Mouse (Mus musculus) layer of hippocampus, adult 8-10 months (tissue): ENCODE data around the gene Mrgpra6. TPM values are rescaled to one million over a fixed set of nuclear protein-coding genes. Genes with fewer than 3 reads are reported as not detected.
A peak's percentile ranks its signal among the peaks of the same experiment; 100 is the strongest.

ENCODE experiments used
- DNase-seq, 2 experiments: peaks; one replicate each; pipeline ENCODE4 v3.0.0; 2022; ENCODE audit warnings: low spot score in 2 of 2
- total RNA-seq, 4 experiments: library from RNA; stranded (reverse); gene quantifications; 2 replicates each; pipeline ENCODE4 v1.2.4; 2022

The Mrgpra6 gene
- total RNA-seq, result not detected

DNA sequence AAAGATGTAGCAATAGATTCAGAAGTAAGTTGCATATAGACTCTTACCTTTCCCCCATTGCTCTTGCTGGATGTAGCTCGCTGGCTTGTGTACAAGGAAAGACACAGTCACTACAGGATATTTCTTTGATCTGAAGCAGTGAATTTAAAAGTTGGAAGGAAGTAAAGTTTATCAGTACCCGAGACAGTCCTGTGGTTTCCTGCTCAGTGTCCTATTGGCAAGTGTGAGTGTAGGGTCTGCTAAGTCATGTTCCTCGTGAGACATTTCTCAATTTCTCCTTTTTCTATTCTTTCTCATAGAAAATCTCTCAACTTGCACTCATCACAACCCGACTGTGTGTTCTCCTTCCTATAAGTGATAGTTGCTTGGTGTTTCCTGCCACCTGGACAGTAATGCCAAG, at the start of gene Mrgpra6:
TSS of gene Mrgpra6 (minus strand) at position 91 of the 400 bp plus-strand sequence.
- DNase-seq, result no peak

- DNase-seq, result no peak
Observed at GRCm38 (mm10) chr7:47252770-47253169, 48.0 kb upstream of the Mrgpra6 start, which contains the start of gene Mrgpra9. Mrgpra9 (minus strand) TSS chr7:47252848.

GRCm38 (mm10) chr7:47244658-47245057, 39.9 kb upstream of the Mrgpra6 start:
- DNase-seq, result no peak

DNA sequence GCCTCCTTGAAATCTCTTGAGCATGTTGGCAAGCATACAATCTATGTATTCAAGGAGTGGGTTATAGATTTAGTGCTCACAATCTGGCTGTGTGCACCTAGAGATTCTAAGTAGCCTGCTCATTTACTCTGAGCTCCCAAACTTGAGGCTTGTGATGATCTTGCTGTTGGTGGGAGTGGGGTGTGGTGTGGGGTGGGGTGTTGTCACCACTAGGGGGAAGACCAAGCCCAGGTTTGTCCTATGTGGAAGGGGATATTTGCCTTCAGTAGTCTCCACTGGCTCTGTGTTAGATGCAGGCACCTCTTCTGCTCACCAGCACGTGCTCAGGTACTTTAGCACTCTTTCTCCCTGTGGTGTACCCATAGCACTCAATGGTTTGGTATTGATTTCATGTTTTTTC, 9.4 kb downstream of the Mrgpra6 start:
- DNase-seq, result no peak

- DNase-seq, result no peak
Observed at GRCm38 (mm10) chr7:47170814-47171213, 33.9 kb downstream of the Mrgpra6 start.

DNA sequence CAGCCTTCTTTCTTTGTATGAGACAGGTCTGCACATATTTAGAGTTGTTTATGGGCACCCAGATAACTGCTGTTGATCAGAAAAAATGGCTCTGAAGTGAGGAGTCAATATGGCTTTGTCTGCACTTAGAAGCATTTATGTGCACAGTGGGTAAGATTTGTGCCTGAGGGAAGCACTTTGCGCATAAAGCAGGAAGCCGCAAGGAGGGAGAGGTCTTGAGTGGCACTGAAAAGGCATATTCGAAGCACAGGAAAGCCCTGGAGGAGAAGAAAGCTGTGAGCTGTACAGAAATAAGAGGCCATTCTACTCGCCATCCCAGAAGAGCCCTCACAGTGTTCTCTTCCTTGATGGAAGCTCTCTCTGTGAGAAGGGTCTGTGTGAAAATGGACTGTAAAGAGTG, 39.7 kb downstream of the Mrgpra6 start:
- DNase-seq, result no peak

DNA sequence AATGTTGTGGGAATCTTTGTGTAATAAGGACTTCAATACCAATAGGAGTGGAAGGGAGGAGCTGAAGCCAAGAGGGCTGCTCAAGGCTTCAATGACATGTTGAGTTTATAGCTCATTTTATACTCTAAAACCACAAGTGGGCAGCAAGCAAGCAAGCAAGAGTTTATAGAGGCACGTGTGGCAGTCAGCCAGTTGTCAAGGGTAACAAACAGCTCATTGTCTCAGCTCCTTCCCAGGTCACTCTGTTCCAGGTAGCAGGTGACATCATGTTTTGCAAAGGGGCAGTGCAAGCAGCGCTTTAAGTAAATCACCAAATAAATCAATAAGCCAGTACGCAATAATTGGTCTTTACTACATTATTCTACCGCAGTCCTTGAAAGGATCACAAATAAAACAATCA, 41.5 kb downstream of the Mrgpra6 start:
- no peak for DNase-seq

GRCm38 (mm10) chr7:47158451-47158850, 46.3 kb downstream of the Mrgpra6 start:
- no peak for DNase-seq

GRCm38 (mm10) chr7:47157743-47158142, 47.0 kb downstream of the Mrgpra6 start:
- no peak for DNase-seq

- no peak for DNase-seq
Observed at GRCm38 (mm10) chr7:47155849-47156248, 48.9 kb downstream of the Mrgpra6 start.

GRCm38 (mm10) chr7:47155396-47155795, 49.3 kb downstream of the Mrgpra6 start:
- no peak for DNase-seq

DNA sequence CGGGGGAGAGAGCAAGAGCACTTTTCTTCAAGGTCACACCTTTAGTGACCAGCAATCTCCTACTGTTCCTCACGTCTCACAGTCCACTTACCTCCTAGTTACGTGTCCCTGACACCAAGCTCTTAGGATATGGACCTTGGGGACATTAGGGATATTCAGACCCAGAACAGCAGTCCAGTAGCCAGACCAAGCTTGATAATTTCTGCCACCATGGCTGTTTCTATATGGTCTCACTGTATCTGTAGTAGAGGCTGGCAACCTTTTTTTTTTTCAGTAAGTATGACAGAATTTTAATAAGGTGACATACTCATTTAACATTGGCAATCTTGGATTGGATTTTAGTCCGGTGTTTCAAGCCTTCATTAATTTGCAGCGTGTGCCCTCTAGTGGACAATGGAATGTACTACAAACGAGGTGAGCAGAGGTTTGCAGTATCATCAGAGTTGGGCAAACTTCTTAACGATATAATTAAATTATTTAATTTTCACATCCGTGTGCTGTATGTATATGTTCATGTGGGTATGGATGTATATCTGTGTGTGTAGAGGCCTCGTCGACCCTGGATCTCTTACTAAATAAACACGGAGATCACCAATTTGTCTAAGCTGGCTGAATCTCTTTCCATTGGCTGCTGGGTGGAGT, 54.2 kb downstream of the Mrgpra6 start:
- DNase-seq, result peak in 1 of 2 experiments; percentile 56

- no peak for DNase-seq
Observed at GRCm38 (mm10) chr7:47148298-47148697, 56.4 kb downstream of the Mrgpra6 start.

- peak in 1 of 2 experiments; percentile 51 for DNase-seq
Observed at GRCm38 (mm10) chr7:47146034-47146812, 58.5 kb downstream of the Mrgpra6 start.

- no peak for DNase-seq
Observed at GRCm38 (mm10) chr7:47144299-47144698, 60.4 kb downstream of the Mrgpra6 start.

GRCm38 (mm10) chr7:47139823-47140325, 64.8 kb downstream of the Mrgpra6 start:
- no peak for DNase-seq

Other genes starting within 250 kb of the Mrgpra6 start
- 10 to 100 TPM; 12.3 to 24.1 (median 17.4) TPM for gene Uevld, start 246.4 kb downstream of the Mrgpra6 start, total RNA-seq
- gene Gm9999, start 221.3 kb downstream of the Mrgpra6 start, total RNA-seq, result not detected
- 10 to 100 TPM; 15.1 to 17.6 (median 16.2) TPM for gene Spty2d1, start 196.5 kb downstream of the Mrgpra6 start, total RNA-seq
- 10 to 100 TPM; 10.3 to 21.0 (median 15.3) TPM for gene Tmem86a, start 154.3 kb downstream of the Mrgpra6 start, total RNA-seq
- 100 to 1,000 TPM; 100 to 116 (median 108) TPM for gene Ptpn5, start 71.2 kb downstream of the Mrgpra6 start, total RNA-seq
- not detected for gene Mrgpra9, start 47.9 kb upstream of the Mrgpra6 start, total RNA-seq
- not detected for gene Mrgpra1, start 149.3 kb upstream of the Mrgpra6 start, total RNA-seq
- gene Mrgpra2a, start 247.2 kb upstream of the Mrgpra6 start, total RNA-seq, result not detected